Mouse (Mus musculus): ENCODE results near the gene Capzb. TPM values are rescaled to one million over a fixed set of nuclear protein-coding genes. Genes with fewer than 3 reads are reported as not detected.

The Capzb gene
- polyA plus RNA-seq, 1 experiment from 2014 or later = 153 TPM

DNA sequence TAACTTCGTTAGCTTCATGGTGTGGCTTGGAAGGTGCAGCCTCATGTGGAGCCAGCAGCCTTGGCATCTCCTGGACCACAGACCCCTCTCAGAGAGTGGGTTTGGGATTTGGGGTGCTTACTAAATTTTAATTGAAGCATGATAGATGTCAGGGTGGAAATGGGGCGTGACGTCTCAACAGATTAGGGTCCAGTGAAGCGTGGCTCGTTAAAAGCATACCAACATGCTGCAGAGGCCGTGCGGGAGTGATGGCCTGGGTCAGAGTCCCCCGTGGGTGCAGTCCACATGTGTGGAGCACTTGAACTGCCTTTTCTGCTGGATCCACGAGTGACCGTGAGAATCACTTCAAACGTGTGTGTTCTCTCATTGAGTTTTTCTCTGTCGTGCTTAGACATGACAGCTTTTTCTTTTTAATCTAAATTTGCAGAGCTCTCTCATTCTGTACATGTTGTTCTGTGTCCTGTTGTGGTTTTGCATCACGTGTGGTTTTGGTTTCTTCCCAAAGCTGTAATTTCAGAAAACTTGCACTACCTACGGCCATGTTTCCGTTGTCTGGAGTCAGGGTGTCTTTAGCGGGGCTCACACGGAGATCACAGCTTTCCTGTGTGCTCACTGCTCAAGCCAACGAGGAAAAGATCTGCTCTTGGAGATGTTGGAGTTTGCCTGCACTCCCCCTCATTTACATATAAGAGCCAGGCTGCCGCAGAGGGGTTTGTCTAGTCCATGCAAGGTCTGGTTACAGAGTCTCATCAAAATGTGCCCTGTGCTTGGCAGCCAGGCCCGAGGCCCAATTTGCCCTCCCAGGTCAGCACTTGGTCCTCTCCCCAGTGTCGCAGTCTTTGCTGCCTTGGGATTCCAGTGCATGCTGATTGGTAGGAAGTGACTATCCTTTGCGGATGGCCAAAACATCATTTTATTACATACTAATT, 49.2 kb downstream of the Capzb start:
- Histone ChIP-seq H3K9me3 (replicated peaks) (no peaks in the 10 kb centered on the region), H3K4me3 (replicated peaks) (no peak overlapping the region), H3K27ac (replicated peaks) (no peak overlapping the region), H3K36me3 (replicated peaks) (peaks cover 34% of the 10 kb centered on the region), H3K4me2 (no peak overlapping the region), H3K9ac (no peak overlapping the region), H3K27me3 (no peaks in the 10 kb centered on the region), H3K4me1 (replicated peaks) (no peaks in the 10 kb centered on the region)
- 76% methylated on average over 22 of the region's 22 CpGs for WGBS (ENCODE audit: insufficient replicate concordance)
- no peak for ATAC-seq (ENCODE audit: insufficient read depth)

DNA sequence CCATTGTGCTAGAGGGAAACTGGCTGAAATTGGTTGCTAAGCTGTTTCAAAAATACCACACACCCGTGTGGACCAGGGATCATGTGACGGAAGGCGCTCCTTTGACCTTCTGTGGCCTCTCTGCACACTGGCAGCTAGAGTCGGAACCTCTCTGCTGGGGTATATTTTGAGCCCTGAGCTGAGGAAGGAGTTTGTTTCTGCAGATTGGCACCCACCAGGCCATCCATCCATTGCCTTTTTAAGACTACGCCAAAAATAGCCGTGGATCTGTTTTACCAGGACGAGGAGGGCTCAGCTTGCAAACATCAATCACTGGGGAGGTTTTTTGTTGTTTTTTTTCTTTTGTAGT, 49.9 kb downstream of the Capzb start:
- Histone ChIP-seq H3K36me3 (replicated peaks) (peaks cover 34% of the 10 kb centered on the region), H3K27ac (replicated peaks) (no peak overlapping the region), H3K4me3 (replicated peaks) (no peak overlapping the region), H3K27me3 (no peaks in the 10 kb centered on the region), H3K4me2 (no peak overlapping the region), H3K9me3 (replicated peaks) (no peaks in the 10 kb centered on the region), H3K9ac (no peak overlapping the region), H3K4me1 (replicated peaks) (no peaks in the 10 kb centered on the region)
- ATAC-seq (ENCODE audit: insufficient read depth) = no peak
- WGBS (ENCODE audit: insufficient replicate concordance) = 76% methylated on average over 7 of the region's 7 CpGs

DNA sequence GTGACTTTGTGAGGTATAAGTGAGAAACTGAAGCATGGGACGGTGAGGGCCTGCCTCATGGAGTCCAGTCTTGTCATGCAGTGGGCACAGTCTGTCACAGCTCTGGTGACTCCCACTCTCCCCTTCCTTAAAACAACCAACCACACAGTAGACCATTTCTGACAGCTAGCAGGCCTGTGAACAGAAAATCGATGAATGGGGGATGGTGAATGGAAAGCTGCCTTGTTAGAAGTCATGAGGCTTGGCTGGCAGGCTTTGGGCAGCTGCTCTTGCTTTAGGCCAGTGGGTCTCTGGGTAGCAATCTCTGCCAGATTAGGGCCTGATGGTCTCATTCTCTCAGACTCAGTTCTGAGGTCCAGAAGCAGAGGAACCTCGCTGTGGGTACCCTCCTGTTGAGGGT, 51.5 kb downstream of the Capzb start:
- Histone ChIP-seq H3K27me3 (no peaks in the 10 kb centered on the region), H3K36me3 (replicated peaks) (peaks cover 27% of the 10 kb centered on the region), H3K27ac (replicated peaks) (no peak overlapping the region), H3K4me2 (no peak overlapping the region), H3K9me3 (replicated peaks) (no peaks in the 10 kb centered on the region), H3K9ac (no peak overlapping the region), H3K4me3 (replicated peaks) (no peak overlapping the region), H3K4me1 (replicated peaks) (no peaks in the 10 kb centered on the region)
- WGBS (ENCODE audit: insufficient replicate concordance) = 75% methylated on average over 3 of the region's 3 CpGs
- ATAC-seq (ENCODE audit: insufficient read depth) = no peak

DNA sequence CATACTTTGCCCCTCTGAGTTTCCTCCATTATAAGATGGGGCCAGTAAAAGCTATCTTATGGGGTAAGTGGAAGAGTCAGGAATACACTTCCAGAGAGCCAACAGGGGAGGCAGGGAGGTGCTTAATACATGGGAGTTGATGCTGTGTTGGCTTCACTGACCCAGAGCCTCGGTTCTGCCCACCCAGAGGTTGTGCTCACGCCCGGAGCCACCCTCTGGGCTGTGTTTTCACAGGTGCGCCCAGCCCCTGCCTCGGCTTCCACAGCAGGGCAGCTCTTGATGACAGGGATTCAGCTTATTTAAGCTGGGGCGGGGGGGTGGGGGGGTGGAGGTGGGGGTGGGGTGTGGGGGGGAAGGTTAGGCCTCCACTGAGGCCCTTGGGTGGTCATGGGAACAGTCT, 52.1 kb downstream of the Capzb start:
- Histone ChIP-seq H3K27ac (replicated peaks) (no peak overlapping the region), H3K9ac (no peak overlapping the region), H3K27me3 (no peaks in the 10 kb centered on the region), H3K9me3 (replicated peaks) (no peaks in the 10 kb centered on the region), H3K4me3 (replicated peaks) (no peak overlapping the region), H3K4me1 (replicated peaks) (peaks cover 5% of the 10 kb centered on the region), H3K36me3 (replicated peaks) (peaks cover 21% of the 10 kb centered on the region), H3K4me2 (no peak overlapping the region)
- 72% methylated on average over 6 of the region's 6 CpGs for WGBS (ENCODE audit: insufficient replicate concordance)
- ATAC-seq (ENCODE audit: insufficient read depth) = no peak

DNA sequence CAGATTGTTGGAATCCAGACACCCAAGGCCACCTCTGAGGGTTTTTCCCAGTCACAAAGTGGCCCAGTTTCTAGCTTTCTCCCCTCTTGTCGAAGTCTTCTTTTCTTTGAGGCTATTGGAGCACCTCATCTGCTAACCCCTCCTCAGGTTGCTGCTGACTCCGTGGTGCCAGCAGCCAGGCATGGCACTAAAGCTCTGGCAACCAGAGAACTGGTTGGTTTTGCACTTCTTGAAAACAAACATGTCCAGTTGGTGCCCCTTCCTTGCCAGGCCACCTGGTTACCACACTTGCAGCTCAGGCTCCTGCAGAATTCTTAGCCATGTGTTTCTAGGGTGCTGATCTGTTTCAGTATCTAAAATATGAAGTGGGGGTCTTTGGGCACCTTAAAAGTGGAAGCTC, 52.8 kb downstream of the Capzb start:
- H3K9ac ChIP-seq = no peak overlapping the region
- H3K27ac ChIP-seq (replicated peaks) = no peak overlapping the region
- no peaks in the 10 kb centered on the region for H3K9me3 ChIP-seq (replicated peaks)
- H3K4me2 ChIP-seq = no peak overlapping the region
- 75% methylated on average over 2 of the region's 2 CpGs for WGBS (ENCODE audit: insufficient replicate concordance)
- peaks cover 13% of the 10 kb centered on the region for H3K4me1 ChIP-seq (replicated peaks)
- H3K4me3 ChIP-seq (replicated peaks) = no peak overlapping the region
- no peaks in the 10 kb centered on the region for H3K27me3 ChIP-seq
- peaks cover 14% of the 10 kb centered on the region for H3K36me3 ChIP-seq (replicated peaks)
- no peak for ATAC-seq (ENCODE audit: insufficient read depth)

DNA sequence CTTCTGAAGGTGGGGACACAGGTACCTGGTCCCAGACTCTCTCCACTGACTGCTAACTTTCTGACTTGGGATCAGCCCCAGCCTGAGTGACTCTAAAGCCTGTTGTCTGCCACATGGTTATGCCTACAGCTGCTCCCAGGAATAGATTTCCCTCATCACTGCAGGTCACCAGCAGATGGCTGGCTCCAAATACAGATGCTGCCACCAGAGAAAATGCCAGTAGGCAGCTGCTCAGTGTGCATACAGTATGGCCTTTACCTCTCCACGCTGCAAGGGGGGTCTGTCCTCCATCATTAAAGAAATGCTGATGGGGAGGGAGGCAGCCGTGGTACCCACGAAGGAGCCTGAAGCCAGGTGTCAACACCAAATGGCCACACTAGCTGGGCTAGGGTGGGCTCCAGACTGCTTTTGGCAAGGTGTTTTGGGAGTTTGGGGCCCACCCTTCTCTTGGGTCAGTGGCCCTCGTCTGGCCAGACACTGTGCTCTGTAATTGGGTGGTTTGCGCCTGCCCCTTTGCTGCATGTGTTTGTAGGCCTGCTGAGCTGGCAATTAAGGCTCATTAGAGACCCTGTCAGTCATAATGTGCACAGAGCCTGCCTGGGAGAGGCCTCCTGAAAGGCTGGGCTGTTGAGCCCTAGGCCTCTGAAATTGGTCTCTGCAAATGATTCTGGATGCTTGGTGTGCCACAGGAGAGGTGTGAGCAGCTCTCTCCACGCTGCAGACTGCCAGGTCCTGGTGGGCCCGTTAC, 53.6 kb downstream of the Capzb start:
- peaks cover 20% of the 10 kb centered on the region for H3K4me1 ChIP-seq (replicated peaks)
- no peak overlapping the region for H3K27ac ChIP-seq (replicated peaks)
- no peaks in the 10 kb centered on the region for H3K9me3 ChIP-seq (replicated peaks)
- H3K27me3 ChIP-seq = no peaks in the 10 kb centered on the region
- H3K4me3 ChIP-seq (replicated peaks) = no peak overlapping the region
- no peak for ATAC-seq (ENCODE audit: insufficient read depth)
- no peak overlapping the region for H3K4me2 ChIP-seq
- 74% methylated on average over 7 of the region's 7 CpGs for WGBS (ENCODE audit: insufficient replicate concordance)
- peaks cover 6% of the 10 kb centered on the region for H3K36me3 ChIP-seq (replicated peaks)
- H3K9ac ChIP-seq = no peak overlapping the region

DNA sequence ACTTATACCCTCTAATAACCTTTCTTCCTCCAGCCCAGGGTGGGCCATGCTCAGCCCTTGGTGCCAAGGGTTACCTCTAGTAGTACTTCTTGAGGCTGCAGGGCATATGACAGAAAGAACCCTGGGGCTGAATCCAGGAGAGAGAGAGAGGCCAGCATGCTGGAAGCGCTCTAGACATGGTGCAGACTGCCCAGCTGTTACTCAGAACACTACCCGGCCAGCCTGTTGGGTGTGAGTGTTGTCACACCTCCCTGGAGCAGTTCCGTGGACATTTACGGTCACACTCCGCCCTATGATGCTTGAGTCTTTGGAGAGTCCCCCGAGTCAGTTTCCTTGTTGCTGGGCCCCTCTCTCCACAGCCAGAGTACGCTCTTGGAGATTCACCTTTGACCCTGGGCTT, 55.3 kb downstream of the Capzb start:
- 76% methylated on average over 7 of the region's 7 CpGs for WGBS (ENCODE audit: insufficient replicate concordance)
- Histone ChIP-seq H3K9ac (no peak overlapping the region), H3K4me3 (replicated peaks) (no peak overlapping the region), H3K36me3 (replicated peaks) (0 out of 2 replicates have a peak, but pooled peaks cover 6% of the 10 kb centered on the region), H3K27me3 (no peaks in the 10 kb centered on the region), H3K27ac (replicated peaks) (no peak overlapping the region), H3K9me3 (replicated peaks) (no peaks in the 10 kb centered on the region), H3K4me1 (replicated peaks) (peaks cover 27% of the 10 kb centered on the region), H3K4me2 (no peak overlapping the region)
- no peak for ATAC-seq (ENCODE audit: insufficient read depth)

DNA sequence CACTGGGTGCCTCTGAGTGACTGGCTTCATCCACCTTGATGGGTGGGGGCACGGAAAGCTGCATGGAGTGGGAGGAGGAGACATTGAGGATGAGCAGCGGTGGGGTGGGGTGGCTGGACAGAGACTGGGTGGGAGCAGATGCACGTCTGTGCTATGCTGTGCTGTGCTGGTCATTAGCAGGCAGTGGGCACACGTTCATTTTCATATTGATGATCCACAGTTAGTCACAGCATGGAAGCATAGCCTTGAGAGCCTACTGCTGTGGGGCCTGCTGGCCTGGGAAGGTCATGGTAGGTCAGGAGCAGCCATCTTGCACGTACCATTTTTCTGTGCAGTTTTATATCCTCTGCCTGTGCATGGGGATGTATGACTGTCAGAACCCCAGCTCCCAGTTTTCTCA, 56.0 kb downstream of the Capzb start:
- H3K27ac ChIP-seq (replicated peaks) = no peak overlapping the region

DNA sequence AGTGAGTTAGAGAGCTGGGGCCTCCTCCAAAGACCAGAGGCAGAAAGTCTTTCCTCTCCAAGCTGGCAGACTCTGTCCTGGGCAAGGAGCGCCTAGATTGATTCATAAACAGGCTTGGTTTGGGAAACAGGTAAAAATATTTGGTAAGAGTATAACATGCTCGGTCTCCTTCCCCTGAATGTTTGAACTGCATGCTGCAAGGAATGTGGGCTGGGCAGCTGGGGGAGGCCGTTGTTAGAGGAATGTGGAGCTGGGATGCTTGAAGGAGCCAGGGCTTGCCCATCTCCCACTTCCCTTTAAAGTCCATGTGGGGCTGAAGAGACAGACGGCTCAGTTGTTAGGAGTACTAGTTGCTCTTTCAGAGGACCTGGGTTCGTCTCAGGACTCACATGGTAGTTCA, 57.3 kb downstream of the Capzb start:
- Histone ChIP-seq H3K27ac (replicated peaks) (no peak overlapping the region), H3K9me3 (replicated peaks) (no peaks in the 10 kb centered on the region), H3K4me1 (replicated peaks) (peaks cover 27% of the 10 kb centered on the region), H3K9ac (no peak overlapping the region), H3K36me3 (replicated peaks) (peaks cover 6% of the 10 kb centered on the region; the same call in 1 of the 2 replicates), H3K4me3 (replicated peaks) (no peak overlapping the region), H3K4me2 (no peak overlapping the region), H3K27me3 (no peaks in the 10 kb centered on the region)
- 58% methylated on average over 5 of the region's 5 CpGs for WGBS (ENCODE audit: insufficient replicate concordance)
- no peak for ATAC-seq (ENCODE audit: insufficient read depth)

More for the DNA sequence above, 56.0 kb downstream of the Capzb start:
- Histone ChIP-seq H3K4me1 (replicated peaks) (peaks cover 27% of the 10 kb centered on the region), H3K9ac (no peak overlapping the region), H3K4me3 (replicated peaks) (no peak overlapping the region), H3K36me3 (replicated peaks) (0 out of 2 replicates have a peak, but pooled peaks cover 6% of the 10 kb centered on the region), H3K4me2 (no peak overlapping the region), H3K27me3 (no peaks in the 10 kb centered on the region), H3K9me3 (replicated peaks) (no peaks in the 10 kb centered on the region)
- 69% methylated on average over 5 of the region's 5 CpGs for WGBS (ENCODE audit: insufficient replicate concordance)
- no peak for ATAC-seq (ENCODE audit: insufficient read depth)

DNA sequence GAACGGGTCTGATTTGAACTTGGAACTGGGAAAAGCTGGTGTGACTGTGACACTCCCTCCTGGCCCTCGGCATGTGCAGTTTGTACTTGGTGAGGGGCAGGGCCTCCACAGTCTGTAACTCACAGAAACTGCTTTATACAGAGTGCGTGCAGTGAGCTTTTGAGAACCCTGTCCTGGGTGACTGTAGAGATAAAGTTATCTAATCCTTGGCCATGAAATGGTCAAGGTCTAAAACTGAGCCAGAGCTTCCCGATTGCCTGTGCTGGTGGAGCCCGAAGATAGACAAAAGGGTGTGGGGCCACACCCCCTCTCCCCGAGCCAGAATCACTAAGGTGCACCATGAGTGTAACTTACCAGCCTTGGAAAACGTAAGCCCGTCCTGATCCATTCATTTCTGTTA, 58.2 kb downstream of the Capzb start:
- H3K4me3 ChIP-seq (replicated peaks) = no peak overlapping the region
- H3K9me3 ChIP-seq (replicated peaks) = no peaks in the 10 kb centered on the region
- H3K27me3 ChIP-seq = no peaks in the 10 kb centered on the region
- ATAC-seq (ENCODE audit: insufficient read depth) = peak; percentile 44; the same call in 1 of the 2 replicates
- no peak overlapping the region for H3K4me2 ChIP-seq
- 33% methylated on average over 8 of the region's 8 CpGs for WGBS (ENCODE audit: insufficient replicate concordance)
- H3K4me1 ChIP-seq (replicated peaks) = peaks cover 27% of the 10 kb centered on the region
- H3K9ac ChIP-seq = no peak overlapping the region
- H3K36me3 ChIP-seq (replicated peaks) = peaks cover 10% of the 10 kb centered on the region; the same call in 1 of the 2 replicates
- no peak overlapping the region for H3K27ac ChIP-seq (replicated peaks)

DNA sequence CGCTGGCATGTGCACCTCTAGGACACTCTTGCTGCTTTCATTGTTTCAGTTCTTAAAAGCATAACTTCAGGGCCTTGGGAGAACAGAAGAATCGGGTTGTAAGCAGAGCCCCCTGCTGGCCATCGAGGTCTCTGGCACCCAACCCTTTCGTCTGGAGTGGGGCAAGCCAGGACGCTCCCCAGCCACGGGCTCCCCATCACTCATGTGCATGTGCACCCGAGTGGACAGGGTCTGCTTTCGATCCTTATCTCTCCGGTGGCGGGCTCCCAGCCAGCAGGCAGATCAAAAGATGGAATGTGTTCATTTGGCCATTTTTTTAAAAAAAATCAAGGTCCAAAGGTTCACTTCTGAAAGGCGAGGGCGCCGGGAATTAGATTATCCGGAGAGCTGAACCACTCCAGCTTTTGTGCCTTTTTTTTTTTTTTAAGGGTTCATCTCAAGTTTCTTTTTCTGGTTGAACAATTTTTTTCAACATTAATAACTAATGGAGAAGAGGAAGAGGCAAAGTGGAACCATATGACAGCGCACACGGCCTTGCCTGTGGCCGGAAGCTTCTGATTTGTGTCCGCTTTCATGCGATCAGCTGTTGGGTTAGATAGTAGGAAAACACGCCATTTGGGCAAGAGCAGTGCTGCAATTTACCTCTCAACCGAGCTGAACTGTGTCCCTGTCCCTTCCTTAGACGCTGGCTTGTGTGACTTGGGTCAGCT, 59.5 kb downstream of the Capzb start:
- Histone ChIP-seq H3K9me3 (replicated peaks) (no peaks in the 10 kb centered on the region), H3K4me2 (no peak overlapping the region), H3K27ac (replicated peaks) (no peak overlapping the region), H3K9ac (no peak overlapping the region), H3K36me3 (replicated peaks) (peaks cover 17% of the 10 kb centered on the region), H3K4me3 (replicated peaks) (no peak overlapping the region), H3K27me3 (no peaks in the 10 kb centered on the region), H3K4me1 (replicated peaks) (peaks cover 27% of the 10 kb centered on the region)
- 51% methylated on average over 22 of the region's 22 CpGs for WGBS (ENCODE audit: insufficient replicate concordance)
- ATAC-seq (ENCODE audit: insufficient read depth) = no peak
